Mouse (Mus musculus) heart, embryonic 14.5 days (tissue): ENCODE measurements at regions not wholly inside any gene's neighbourhood (a gene's known extent, or its start where the extent isn't known, plus 50 kb on each side); places are given as distances from the start of the nearest gene placed in this dataset.

Experiments used
- ATAC-seq: fragments of 200-750 bp; cut with Nextera tagmentation; 2 replicates; pipeline ENCODE4 v1.8.0; 2017; ENCODE audit warnings: low read depth, moderate TSS enrichment; ENCODE audit not compliant: insufficient number of reproducible peaks, insufficient read depth, low FRiP score
- H3K27ac ChIP-seq, 2 experiments: fragments of 200-500 bp in 1 of 2; fragments of 300-500 bp in 1 of 2; sonication (generic) in 1 of 2; replicated peaks in 1 of 2; 2 replicates each; pipeline ENCODE4 v1.5.1; 2012 to 2014; ENCODE audit warnings: low read depth in 2 of 2, low read length in 2 of 2, control low read depth in 1 of 2, mild to moderate bottlenecking in 1 of 2, mixed read lengths in 1 of 2; ENCODE audit not compliant: control insufficient read depth in 1 of 2, insufficient read depth in 1 of 2
- H3K27me3 ChIP-seq: fragments of 300-500 bp; sonication (generic); 2 replicates; pipeline ENCODE4 v1.6.1; 2014; ENCODE audit warnings: mild to moderate bottlenecking, low read length, control low read depth; ENCODE audit not compliant: control insufficient read depth, insufficient read depth
- H3K36me3 ChIP-seq: fragments of 300-500 bp; sonication (generic); 2 replicates; pipeline ENCODE4 v1.6.1; 2014; ENCODE audit warnings: mild to moderate bottlenecking, control low read depth, low read length, mixed read lengths; ENCODE audit not compliant: control insufficient read depth, insufficient read depth
- H3K4me1 ChIP-seq, 2 experiments: fragments of 200-500 bp in 1 of 2; fragments of 300-500 bp in 1 of 2; sonication (generic) in 1 of 2; 2 replicates each; pipeline ENCODE4 v1.6.1; 2012 to 2014; ENCODE audit warnings: low read length in 2 of 2, control low read depth in 1 of 2, mixed read lengths in 1 of 2; ENCODE audit not compliant: control insufficient read depth in 2 of 2, insufficient read depth in 2 of 2
- H3K4me2 ChIP-seq: fragments of 300-500 bp; sonication (generic); 2 replicates; pipeline ENCODE4 v1.6.1; 2014; ENCODE audit warnings: mild to moderate bottlenecking, low read length
- H3K4me3 ChIP-seq, 2 experiments: fragments of 200-500 bp in 1 of 2; fragments of 300-500 bp in 1 of 2; sonication (generic) in 1 of 2; 2 replicates each; pipeline ENCODE4 v1.5.1; 2012 to 2014; ENCODE audit warnings: low read length in 2 of 2, mild to moderate bottlenecking in 2 of 2, control low read depth in 1 of 2, low read depth in 1 of 2, moderate library complexity in 1 of 2; ENCODE audit not compliant: control insufficient read depth in 1 of 2, insufficient read depth in 1 of 2
- H3K9ac ChIP-seq: fragments of 300-500 bp; sonication (generic); 2 replicates; pipeline ENCODE4 v1.6.1; 2014; ENCODE audit warnings: mild to moderate bottlenecking, low read length
- H3K9me3 ChIP-seq: fragments of 300-500 bp; sonication (generic); 2 replicates; pipeline ENCODE4 v1.6.1; 2016; ENCODE audit warnings: low read length, control low read depth; ENCODE audit not compliant: control insufficient read depth
- WGBS: fragments of 180-500 bp; shearing (Covaris S2); extraction: QIAGEN DNeasy Blood & Tissue Kit; methylation state at CpG from one replicate; pipeline ENCODE4 v1.1.7; 2014; 5-methylcytosine and 5-hydroxymethylcytosine counted together

- Histone ChIP-seq H3K36me3 (no peaks in the 10 kb centered on the region), H3K27ac (no peak overlapping the region), H3K4me1 (peaks cover 0 to 6% of the 10 kb centered on the region in 2 experiments; a peak in 2 of 4 replicates), H3K27me3 (no peaks in the 10 kb centered on the region), H3K9ac (no peak overlapping the region), H3K4me2 (no peak overlapping the region), H3K4me3 (no peak overlapping the region), H3K9me3 (no peaks in the 10 kb centered on the region)
- no peak for ATAC-seq
- 71% methylated on average over 3 of the region's 3 CpGs for WGBS
These were observed 308.0 kb upstream of the Fam19a5 start for GRCm38 (mm10) chr15:87236096-87236495.

GRCm38 (mm10) chr15:87239057-87239456 lies 305.0 kb upstream of the Fam19a5 start:
- Histone ChIP-seq H3K4me2 (no peak overlapping the region), H3K27me3 (no peaks in the 10 kb centered on the region), H3K9ac (no peak overlapping the region), H3K27ac (no peak overlapping the region), H3K4me1 (peaks cover 0 to 6% of the 10 kb centered on the region in 2 experiments; a peak in 2 of 4 replicates), H3K4me3 (no peak overlapping the region), H3K36me3 (no peaks in the 10 kb centered on the region), H3K9me3 (no peaks in the 10 kb centered on the region)
- no peak for ATAC-seq
- 92% methylated on average over 11 of the region's 11 CpGs for WGBS

DNA sequence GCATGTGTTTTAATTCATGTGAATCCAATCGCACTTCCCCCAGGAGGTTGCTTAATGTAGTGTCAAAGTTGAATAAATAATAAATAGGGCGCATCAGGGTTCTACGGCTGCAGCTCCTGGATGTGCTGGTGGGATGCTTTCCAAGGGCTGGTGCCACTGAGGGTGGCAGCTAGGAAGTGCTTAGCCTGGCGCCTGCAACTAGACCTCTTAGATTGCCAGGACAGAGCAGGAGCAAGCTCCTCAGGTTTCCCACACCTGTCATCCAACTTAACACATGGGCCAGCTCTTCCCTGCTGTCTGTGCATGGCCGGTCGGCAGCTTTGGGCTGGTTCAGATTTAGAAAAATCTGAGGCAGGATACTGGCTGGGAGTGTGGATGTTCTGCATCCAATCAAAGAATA lies 282.6 kb upstream of the Fam19a5 start:
- no peak overlapping the region for H3K4me2 ChIP-seq
- no peak overlapping the region for H3K27ac ChIP-seq
- H3K9me3 ChIP-seq = no peaks in the 10 kb centered on the region
- no peak for ATAC-seq
- no peak overlapping the region for H3K9ac ChIP-seq
- H3K4me1 ChIP-seq = no peaks in the 10 kb centered on the region
- WGBS = 77% methylated on average over 6 of the region's 6 CpGs
- no peaks in the 10 kb centered on the region for H3K27me3 ChIP-seq
- H3K4me3 ChIP-seq = no peak overlapping the region
- H3K36me3 ChIP-seq = no peaks in the 10 kb centered on the region

GRCm38 (mm10) chr15:87264906-87265305 lies 279.2 kb upstream of the Fam19a5 start:
- Histone ChIP-seq H3K27ac (no peak overlapping the region), H3K9me3 (no peaks in the 10 kb centered on the region), H3K36me3 (no peaks in the 10 kb centered on the region), H3K9ac (no peak overlapping the region), H3K4me3 (no peak overlapping the region), H3K4me1 (no peaks in the 10 kb centered on the region), H3K4me2 (no peak overlapping the region), H3K27me3 (no peaks in the 10 kb centered on the region)
- no peak for ATAC-seq

DNA sequence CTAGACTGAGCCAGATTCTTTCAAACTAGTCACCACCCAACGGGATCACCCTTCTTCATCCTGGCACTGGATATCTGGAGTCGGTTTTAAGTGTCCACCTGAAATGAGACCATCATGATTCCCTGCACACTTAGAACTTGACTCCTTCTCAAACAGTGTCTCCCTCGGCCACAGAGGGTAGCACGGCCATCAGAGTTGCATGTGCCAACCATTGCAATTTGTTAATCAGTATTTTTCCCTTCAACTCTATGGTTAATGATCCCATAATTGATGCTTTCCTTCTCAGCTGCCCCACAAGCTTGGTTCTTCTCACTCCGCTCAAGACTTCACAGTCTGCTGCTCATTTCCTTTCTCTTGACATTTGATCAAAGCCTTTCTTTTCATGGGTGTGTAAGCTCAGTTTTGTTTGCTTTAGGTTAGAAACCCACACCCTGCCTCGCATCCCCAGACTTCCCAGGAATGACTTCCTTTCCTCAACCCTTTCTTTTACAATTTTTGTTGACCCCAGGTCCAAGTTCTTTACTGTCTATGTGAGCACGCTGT lies 253.0 kb upstream of the Fam19a5 start:
- ATAC-seq = no peak
- H3K4me1 ChIP-seq = no peaks in the 10 kb centered on the region
- WGBS = 76% methylated on average over 7 of the region's 7 CpGs

GRCm38 (mm10) chr15:87319896-87320295 lies 224.2 kb upstream of the Fam19a5 start:
- Histone ChIP-seq H3K4me3 (no peak overlapping the region), H3K9me3 (peaks cover 6% of the 10 kb centered on the region; the same call in 1 of the 2 replicates), H3K27ac (no peak overlapping the region), H3K9ac (no peak overlapping the region), H3K4me2 (no peak overlapping the region), H3K27me3 (no peaks in the 10 kb centered on the region), H3K4me1 (no peaks in the 10 kb centered on the region), H3K36me3 (no peaks in the 10 kb centered on the region)
- ATAC-seq = no peak

More for the DNA sequence above, 253.0 kb upstream of the Fam19a5 start:
- H3K4me3 ChIP-seq = no peak overlapping the region
- H3K9me3 ChIP-seq = no peaks in the 10 kb centered on the region
- no peak overlapping the region for H3K27ac ChIP-seq
- H3K9ac ChIP-seq = no peak overlapping the region
- H3K4me2 ChIP-seq = no peak overlapping the region
- no peaks in the 10 kb centered on the region for H3K27me3 ChIP-seq
- H3K36me3 ChIP-seq = no peaks in the 10 kb centered on the region

DNA sequence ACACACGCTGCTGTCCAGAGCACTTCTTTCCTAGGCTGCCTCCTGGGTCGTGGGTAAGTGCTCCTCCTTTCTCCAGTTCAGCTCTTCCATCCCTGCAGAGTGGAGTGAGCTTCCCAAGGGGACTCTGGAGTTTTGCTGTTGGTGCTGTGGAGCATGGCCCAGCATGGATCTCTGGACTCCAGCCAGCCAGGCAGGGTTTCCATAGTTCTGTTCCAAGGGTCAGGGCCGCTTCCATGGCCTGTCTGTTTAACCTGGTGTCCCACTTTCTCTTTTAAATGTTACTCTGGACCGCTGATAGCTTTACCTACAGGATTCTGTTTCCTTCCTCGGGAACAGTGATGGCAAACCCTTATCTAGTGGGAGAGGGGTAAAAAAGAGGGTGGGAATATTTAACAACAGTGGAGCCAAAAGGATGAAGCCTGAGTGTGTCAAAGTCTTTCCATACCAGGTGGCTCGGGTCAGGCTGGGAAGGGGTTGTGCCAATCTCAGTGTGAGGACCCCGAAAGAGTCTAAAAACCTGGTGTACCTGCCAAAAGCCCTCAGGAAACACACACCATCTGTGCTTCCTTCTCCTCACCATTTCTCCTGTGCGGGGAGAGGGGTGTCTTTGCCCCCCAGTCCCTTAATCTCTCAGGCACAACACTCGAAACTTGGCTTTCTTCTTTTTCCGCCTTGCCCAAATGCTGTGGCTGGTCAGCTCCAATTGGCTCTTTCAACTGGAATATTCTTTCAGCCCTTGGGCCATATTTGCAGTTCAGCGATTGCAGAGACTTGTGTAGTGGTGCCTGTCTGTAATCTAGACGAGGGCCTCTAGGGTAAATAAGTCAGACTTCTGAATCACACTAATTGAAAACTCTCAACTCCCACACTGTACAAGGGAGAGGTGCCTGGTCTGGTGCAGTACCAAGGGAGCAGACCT lies 222.8 kb upstream of the Fam19a5 start:
- H3K36me3 ChIP-seq = no peaks in the 10 kb centered on the region
- no peaks in the 10 kb centered on the region for H3K27me3 ChIP-seq
- H3K27ac ChIP-seq = no peak overlapping the region
- no peaks in the 10 kb centered on the region for H3K4me1 ChIP-seq
- H3K9ac ChIP-seq = no peak overlapping the region
- no peak overlapping the region for H3K4me2 ChIP-seq
- peaks cover 6% of the 10 kb centered on the region; the same call in 1 of the 2 replicates for H3K9me3 ChIP-seq
- WGBS = 68% methylated on average over 12 of the region's 12 CpGs
- no peak overlapping the region for H3K4me3 ChIP-seq
- ATAC-seq = no peak
